Mouse (Mus musculus) hematopoietic stem cell, adult 5-6 weeks (primary cell): ENCODE results near the gene Pdcd5. TPM values are rescaled to one million over a fixed set of nuclear protein-coding genes. Genes with fewer than 3 reads are reported as not detected.

ENCODE experiments used
- ATAC-seq, 2 experiments: fragments of 125-278 bp in 1 of 2; replicated peaks in 1 of 2; 2 replicates each; pipeline ENCODE4 v1.8.0; 2016 to 2017; ENCODE audit warnings: inconsistent platforms in 2 of 2, mild to moderate bottlenecking in 2 of 2, moderate number of reproducible peaks in 2 of 2, low read depth in 1 of 2, moderate TSS enrichment in 1 of 2; ENCODE audit not compliant: low FRiP score in 2 of 2, poor library complexity in 2 of 2, severe bottlenecking in 2 of 2, insufficient read depth in 1 of 2, low TSS enrichment in 1 of 2
- total RNA-seq: library from RNA; stranded (forward); fragments of 172-1452, 232-1000 nt; gene quantifications from 2 replicates; pipeline ENCODE4 v1.2.3, GENCODE M21; 2017

Gene Pdcd5
- 89.5 and 110 TPM in 2 replicates for total RNA-seq

DNA sequence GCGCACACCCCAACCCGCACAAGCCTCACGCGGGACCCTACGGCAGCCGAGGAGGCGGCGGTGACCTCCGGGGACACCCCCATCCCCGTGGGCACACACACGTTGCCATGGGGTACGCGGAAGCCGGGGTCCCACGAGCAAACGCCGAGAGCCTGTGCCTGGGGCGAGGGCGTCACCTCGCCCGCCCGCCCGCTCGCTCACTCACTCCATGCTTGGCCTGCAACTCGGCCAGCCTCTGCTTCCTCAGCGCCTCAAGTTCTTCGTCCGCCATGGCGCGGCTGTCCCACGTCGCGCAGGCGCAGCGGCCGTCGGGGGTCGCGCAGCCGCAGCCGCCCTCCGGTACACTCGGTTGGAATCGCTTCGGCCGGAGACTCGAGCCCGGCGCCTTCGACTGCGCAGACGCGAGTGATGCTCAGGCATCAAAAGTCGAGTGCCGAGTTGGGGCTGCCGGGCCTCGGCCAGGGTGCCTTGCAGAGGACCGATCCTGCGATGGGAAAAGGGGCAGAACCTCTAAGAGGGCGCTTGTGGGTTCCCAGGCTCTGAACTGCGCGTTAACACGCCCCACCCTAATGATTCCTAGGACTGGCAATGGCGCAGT, at the start of gene Pdcd5:
TSS of gene Pdcd5 (minus strand) at position 421 of the 598 bp plus-strand sequence.
- peak; percentile 86 to 89 for ATAC-seq

DNA sequence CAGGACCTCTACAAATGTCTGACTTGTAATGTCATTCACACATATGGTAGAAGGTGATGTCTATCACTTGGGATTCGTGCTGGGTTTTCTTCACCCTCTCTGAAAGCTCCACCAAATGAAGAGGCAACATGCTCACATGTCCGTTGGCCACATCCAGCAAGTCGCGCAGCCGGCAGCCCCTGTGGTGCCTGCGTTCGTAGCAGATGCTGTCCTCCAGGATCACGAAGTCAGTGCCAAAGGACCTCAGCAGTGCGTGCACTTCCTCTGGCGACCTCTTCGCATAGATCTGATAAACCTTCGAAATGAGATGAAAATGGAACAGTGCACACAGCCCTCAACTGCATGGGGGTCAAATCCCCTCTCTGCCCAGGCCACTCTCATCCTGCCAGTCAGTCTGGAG, 45.3 kb upstream of the Pdcd5 start:
- ATAC-seq = no peak

DNA sequence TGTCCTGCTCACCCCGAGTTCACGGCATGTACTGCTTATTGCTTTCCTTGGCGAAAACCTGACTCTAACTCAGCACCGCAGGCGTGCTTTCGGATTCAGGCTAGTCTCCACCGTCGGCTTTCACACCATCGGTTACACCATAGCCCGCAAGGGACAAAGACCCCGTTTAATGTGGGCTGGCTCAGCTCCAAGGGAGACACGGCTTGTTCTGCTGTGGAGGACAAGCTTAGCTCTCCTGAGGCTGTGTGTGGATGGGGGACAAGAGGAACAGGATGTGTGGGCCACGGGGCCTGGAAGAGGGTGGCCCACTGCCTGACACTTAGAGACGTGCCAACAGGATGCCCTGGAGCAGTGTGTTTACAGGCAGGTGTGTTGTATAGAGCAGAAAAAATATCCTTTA, 44.8 kb upstream of the Pdcd5 start:
- ATAC-seq = no peak

DNA sequence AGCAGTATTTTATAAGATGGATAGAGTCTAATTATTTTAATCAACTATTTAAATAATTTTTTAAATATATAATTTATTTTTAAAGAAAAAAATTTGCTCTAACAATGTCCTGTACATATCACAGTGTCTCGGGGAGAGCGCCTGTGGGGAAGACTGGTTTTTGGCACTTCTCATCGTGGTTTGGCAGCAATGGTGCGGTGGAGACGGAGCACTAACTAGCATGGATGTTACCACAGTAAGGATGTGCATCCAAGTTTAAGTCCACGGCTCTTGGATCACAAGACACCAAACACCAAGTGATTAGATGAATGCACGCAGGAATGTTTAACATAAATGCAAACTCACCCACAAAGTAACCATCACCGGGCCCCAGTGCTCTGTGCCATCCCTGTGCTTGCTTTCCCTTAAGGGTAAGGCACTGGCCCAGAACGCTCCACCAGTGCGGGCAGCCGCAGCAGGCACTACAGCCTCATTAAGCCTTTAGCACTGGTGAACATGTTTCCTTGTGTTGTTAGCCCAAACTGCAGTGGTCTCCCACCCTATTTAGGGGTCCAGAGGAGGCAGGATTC, 41.5 kb upstream of the Pdcd5 start:
- ATAC-seq = no peak

DNA sequence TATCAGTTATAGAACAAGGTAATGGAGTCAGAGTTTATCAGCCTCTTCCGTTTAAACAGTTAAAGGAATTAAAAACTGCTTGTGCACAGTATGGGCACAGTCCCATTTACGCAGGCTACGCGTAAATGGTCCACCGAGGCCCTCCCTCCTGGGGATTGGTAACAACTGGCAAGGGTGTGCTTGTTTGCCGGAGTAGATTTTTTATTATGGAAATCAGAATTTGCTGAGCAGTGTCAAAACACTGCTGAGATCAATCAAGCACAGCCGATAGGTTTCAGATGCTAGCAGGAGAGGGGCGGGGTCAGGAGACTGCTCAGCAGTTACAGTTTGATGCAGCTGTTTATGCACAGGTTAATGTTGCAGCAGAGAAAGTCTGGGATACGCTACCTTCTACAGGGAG, 41.0 kb upstream of the Pdcd5 start:
- ATAC-seq = no peak

DNA sequence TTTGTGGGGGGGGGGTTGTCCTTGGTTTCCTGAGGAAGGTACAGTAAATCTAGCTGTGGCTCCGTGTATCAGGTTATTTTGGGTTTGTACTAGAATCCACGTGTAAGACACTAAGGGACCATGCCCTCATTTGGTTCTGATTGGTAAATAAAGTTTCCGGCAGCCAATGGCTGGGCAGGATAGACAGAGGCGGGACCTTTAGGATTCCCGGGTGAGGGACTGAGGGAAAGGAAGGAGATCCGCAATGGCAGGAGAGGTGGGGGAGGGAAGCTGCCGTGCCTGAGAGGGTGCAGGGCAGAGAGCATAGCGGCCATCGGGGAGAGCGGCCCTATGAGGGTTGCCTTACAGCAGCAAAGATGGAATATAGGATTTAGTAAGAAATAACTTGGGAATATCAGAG, 39.9 kb upstream of the Pdcd5 start:
- no peak for ATAC-seq

DNA sequence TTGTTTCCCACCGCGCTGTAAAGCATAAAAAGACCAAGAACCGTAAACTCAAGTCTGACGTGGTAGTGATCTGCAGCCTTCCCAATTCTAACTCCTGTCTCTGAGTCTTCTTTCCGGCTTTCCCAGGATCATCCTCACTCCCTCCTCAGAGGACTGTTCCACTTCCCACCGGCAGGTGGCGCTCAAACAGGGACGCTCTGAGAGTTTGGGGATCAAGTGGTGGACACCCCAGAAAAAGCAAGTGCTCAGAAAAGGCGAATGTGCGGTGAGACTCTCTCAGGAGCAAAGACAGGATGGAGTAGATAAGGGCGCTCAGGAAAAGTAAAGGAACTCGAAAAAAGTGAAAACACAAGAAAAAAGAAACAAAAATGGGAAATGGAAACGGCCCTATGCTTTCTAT, 39.4 kb upstream of the Pdcd5 start:
- ATAC-seq = peak in 1 of 2 experiments; percentile 62; a peak in 2 of 4 replicates

DNA sequence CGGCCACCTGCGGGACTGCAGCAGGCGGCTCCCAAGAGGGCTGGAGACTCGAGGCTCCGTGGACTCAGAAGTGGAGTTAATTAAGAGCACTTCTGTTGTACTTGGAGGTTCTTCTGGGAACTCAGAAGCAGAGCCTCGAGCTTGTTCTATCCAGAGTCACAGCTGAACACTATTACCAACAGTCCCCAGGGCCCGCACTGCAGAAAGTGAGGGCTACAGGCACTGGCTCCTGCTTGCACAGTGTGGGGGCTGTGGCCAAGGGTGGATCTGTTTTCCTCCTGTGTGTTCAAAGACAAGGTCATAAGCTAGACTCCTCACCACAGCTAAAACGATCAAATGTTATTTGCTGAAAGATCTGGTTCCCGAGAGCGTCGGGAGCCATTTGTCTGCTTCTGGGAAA, 38.9 kb upstream of the Pdcd5 start:
- no peak for ATAC-seq

DNA sequence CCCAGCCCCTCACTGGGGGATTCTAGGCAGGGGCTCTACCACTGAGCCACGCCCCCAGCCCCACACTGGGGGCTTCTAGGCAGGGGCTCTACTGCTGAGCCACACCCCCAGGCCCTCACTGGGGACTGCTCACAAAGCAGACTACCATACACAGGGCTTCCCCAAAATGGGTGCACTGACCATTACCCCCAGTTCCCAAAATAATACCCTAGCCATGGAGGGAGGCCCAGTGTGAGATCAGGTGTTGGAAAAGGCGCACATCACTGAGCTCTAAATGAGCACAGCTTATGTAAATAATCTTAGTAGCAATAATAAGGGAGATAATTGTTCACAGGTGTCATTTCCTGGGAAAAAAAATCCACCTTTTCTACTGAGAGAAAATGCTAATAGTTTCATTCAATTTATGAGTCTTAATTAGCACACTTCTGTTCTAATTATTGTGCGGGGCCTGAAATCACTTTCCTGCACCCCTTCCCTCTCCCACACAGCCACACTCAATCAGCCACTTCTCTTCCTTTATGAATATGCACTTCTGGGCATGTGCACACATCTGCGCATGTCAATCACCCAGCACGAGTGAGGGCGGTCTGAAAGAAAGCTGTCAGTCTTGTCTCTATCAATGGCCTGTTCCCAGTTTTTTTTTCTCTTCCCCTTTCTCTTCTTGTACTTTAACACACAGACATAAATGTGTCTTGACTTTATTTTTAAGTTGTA, 36.2 kb upstream of the Pdcd5 start:
- ATAC-seq = no peak

DNA sequence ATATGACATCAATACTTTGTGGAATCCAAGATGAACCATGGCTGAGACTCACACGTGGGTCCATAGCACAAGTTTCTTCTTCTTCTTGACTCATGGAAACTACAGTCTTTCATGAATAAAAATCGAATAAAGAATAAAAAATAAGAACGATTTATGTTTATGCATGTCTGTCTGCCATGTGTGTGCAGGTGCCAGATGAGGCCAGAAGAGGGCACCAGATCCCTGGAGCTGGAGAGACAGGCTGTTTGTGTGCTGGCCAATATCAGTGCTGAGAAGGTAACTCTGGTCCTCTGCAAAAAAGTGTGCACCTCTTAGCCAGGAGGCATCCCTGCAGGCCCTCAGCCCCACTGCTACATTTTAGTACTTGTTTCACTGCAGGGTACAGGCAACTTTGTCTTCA, 34.2 kb upstream of the Pdcd5 start:
- ATAC-seq = no peak

DNA sequence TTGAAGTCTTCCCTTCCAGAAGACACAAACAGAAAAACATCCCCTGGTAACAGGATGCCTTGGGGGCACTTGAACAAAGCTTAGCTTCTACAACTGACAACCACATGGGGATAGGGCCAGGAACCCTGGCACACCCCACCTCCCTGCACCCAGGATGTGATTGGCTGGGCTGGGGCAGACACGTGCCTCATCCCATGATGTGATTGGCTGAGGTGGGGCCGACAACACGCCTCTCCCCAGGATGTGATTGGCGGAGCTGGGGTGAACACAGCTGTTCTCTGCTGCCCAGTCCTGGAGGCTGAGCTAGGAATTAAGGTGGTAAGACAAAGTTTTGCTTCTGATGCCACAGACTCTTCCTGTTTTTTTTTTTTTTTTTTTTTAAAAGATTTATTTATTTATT, 31.7 kb upstream of the Pdcd5 start:
- ATAC-seq = peak in 1 of 2 experiments; percentile 39; a peak in 1 of 4 replicates

DNA sequence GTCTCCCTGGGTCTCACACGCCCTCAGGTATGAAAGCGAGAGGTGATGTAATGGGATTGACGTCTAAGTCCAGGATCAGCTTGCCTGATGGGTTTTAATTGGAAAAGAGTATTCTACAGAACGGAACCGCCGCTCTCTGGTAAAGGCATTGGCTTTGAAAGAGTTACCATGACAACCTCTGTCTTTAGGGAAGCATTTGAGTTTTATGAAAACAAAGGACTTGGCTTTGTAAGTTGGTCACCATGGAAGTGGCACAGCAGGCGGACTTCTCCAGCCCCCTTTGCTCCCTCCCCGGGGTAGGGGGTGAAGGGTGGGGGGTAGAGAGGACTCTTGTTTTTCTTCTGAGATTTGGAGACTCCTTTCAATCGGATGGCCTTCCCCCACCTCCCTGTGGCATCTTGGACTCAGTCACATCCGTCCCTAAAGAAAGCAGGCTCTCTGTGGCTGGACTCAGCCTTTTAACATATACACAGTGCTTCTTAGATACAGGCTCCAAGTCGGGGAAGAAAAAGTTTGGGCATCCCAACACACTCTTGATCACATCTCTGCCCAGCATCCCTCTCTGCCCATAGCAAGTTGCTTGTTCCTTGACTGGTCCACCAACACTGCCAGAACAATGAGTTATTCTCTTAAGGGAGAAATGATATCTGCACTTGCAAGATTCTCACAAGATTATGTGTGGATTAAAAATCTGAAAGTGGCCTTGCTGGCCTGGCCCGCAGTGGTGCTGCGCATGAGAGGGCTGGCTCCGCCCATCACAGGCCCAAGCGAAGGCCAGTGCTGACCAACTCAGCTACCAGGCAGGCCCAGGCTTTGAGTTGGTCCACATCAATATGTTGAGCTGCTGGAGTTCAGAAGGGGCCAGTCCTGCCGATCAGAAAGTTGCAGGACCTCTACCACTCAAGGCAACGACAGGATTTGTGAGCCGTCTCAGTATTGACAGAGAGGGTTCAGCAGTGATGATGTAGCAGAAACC, 21.0 kb upstream of the Pdcd5 start:
- ATAC-seq = no peak

DNA sequence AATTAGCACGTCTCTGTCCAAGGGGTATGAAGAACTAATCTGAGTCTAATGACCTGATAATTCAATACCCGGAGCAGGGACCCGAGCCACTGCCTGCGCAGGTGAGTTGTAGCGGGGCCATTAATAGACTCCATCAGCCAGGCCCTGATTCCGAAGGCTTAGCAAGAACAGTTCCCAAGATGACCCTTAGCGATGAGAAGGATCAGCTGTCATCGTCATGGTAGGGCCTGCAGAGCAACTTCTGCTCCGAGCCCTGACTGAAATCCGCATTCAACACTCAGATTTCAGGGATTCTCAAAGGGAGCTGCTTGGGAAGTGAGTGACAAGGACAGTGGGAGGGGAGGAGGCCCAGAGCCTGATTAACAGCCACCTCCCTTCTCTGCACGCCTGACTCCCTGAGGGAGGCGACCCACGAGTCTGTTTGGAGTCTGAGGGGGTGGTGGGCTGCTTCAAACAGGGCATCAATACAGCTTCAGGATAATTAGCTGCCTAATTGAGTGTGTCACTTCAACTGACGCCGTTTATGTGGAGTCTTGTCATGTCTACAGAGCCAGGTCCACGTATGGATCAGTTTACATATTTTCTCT, 16.6 kb upstream of the Pdcd5 start:
- ATAC-seq = no peak

DNA sequence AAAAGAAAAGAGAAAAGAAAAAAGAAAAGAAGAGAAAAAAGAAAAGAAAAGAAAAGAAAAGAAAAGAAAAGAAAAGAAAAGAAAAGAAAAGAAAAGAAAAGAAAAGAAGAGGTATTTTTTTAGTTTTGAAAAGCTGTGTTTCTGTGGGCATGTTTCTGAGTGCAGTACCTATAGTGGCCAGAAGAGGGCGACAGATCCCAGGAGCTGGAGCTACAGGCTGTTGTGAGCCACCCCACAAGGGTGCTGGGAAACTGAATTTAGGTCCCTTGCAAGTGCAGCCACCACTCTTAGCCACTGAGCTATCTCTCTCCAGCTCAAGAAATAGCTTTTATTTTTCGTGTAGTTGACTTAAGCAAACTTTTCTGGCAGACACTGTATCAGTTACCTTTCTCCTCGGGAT, 11.9 kb upstream of the Pdcd5 start:
- no peak for ATAC-seq

DNA sequence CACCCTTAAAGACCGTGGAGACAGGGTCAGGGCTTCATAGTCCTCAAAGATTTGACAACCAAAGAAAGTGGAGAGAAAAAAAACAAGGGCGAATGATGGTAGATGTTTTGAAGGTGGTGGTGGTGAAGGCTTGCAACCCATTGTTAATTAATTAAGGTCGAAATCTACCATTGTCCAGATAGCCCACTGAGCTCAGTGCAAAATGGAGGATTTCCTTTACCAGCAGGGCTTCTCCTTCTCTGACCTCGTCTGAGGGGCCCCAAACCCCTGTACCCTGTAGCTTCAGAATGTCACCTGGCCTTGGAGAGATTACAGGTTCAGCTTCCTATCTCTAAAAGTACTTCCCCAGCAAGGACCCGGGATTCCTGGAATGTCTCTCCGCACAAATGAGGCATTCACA, 10.5 kb upstream of the Pdcd5 start:
- no peak for ATAC-seq

DNA sequence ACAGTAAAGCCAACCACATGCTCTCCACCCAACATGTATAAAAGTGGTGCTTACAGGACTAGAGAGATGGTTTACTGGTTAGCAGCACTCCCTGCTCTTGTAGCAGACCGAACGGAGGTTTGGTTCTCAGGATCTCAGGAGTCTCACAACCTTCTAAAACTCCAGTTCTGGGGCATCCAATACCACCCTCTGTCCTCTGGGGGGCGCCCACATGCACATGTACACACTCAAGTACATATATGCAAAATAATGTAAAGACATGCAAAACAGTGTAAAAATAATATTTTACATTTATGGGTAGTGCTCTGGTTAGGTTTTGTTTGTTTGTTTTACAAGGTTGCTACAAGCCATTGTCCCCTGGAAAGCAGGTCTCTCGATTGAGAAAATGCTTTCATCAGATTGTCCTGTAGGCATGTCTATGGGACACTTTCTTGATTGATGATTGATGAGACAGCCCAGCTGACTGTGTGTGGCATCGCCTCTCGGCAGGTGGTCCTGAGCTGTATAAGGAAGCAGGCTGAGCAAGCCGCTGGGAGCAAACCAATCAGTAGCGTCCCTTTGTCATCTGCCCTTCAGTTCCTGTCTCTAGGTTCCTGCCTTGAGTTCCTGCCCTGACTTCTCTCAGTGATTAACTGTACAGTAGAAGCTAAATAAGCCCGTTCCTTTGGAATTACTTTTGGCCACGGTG, 4.4 kb upstream of the Pdcd5 start:
- no peak for ATAC-seq
